Mouse (Mus musculus): ENCODE data around the gene Csgalnact2. TPM values are rescaled to one million over a fixed set of nuclear protein-coding genes. Genes with fewer than 3 reads are reported as not detected.

Gene Csgalnact2
- total and polyA plus RNA-seq, 2 experiments: 1.2 to 8.7 TPM

DNA sequence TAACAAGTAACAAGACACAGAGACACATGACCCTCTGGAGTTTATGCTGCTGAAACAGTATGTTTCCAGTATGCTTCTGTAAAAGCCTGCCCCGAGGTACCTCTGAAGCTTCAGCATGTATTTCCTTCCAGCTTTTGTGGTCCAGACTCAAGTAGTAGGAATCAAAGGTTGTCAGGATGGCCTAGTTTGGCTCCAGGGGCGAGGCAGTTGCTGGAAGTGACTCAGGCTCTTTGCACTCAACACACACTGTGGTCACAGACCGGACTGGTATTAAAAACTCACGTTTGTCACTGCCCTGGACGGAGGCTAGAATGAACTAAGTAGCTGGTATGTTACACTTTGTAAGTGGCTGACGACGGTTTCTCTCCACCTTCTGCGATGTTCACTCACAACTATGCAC lies 12.0 kb upstream of the Csgalnact2 start:
- Histone ChIP-seq H3K79me2 (ENCODE audit: control insufficient read depth, insufficient read depth, low read length) (no peaks in the 10 kb centered on the region), H3K27me3 (ENCODE audit: control insufficient read depth, insufficient read depth, low read length) (peaks cover 2% of the 10 kb centered on the region; the same call in 1 of the 2 replicates), H3K4me1 (ENCODE audit: control insufficient read depth, insufficient read depth, low read length) (no peaks in the 10 kb centered on the region), H3K27ac (replicated peaks; ENCODE audit: insufficient read depth, low read depth, low read length) (no peak overlapping the region), H3K4me3 (ENCODE audit: insufficient read depth, low read depth, low read length) (no peak overlapping the region), H3K9ac (ENCODE audit: low read depth, low read length) (no peak overlapping the region), H3K36me3 (ENCODE audit: control insufficient read depth, insufficient read depth, low read length) (no peaks in the 10 kb centered on the region)
- WGBS: 83% methylated on average over 8 of the region's 8 CpGs
- no peak for TF ChIP-seq POLR2A (IDR thresholded peaks at IDR 0.05; ENCODE audit: extremely low read depth, insufficient read depth, low read length)
- TF ChIP-seq CTCF (IDR thresholded peaks at IDR 0.05; ENCODE audit: low read depth, low read length): no peak
- no peak for DNase-seq (ENCODE audit: extremely low read depth, low read depth, low spot score)

DNA sequence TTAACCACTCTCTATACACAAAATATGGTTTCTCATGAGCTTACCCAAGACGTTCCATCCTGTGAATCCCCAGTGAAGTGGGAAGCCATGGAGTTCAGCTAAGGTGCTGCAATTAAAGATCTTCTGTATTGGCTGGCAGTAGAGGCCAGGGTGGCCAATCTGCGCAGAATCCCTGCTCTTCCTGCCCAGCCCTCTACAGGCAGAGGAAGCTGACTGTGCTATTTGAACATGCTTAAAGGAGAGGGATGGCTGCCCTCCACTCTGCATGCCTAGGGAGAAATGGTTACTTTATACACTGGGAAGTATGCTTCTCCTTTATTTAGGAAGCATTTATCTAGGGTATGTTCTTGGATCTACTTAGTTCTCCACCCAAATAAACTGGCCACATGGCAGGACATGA lies 11.6 kb upstream of the Csgalnact2 start:
- WGBS: 78% methylated on average over 2 of the region's 2 CpGs
- Histone ChIP-seq H3K27me3 (ENCODE audit: control insufficient read depth, insufficient read depth, low read length) (peaks cover 2% of the 10 kb centered on the region; the same call in 1 of the 2 replicates), H3K79me2 (ENCODE audit: control insufficient read depth, insufficient read depth, low read length) (no peaks in the 10 kb centered on the region), H3K9ac (ENCODE audit: low read depth, low read length) (no peak overlapping the region), H3K4me3 (ENCODE audit: insufficient read depth, low read depth, low read length) (no peak overlapping the region), H3K36me3 (ENCODE audit: control insufficient read depth, insufficient read depth, low read length) (no peaks in the 10 kb centered on the region), H3K27ac (replicated peaks; ENCODE audit: insufficient read depth, low read depth, low read length) (no peak overlapping the region), H3K4me1 (ENCODE audit: control insufficient read depth, insufficient read depth, low read length) (no peaks in the 10 kb centered on the region)
- no peak for DNase-seq (ENCODE audit: extremely low read depth, low read depth, low spot score)
- TF ChIP-seq POLR2A (IDR thresholded peaks at IDR 0.05; ENCODE audit: extremely low read depth, insufficient read depth, low read length) (no peak), CTCF (IDR thresholded peaks at IDR 0.05; ENCODE audit: low read depth, low read length) (no peak)

DNA sequence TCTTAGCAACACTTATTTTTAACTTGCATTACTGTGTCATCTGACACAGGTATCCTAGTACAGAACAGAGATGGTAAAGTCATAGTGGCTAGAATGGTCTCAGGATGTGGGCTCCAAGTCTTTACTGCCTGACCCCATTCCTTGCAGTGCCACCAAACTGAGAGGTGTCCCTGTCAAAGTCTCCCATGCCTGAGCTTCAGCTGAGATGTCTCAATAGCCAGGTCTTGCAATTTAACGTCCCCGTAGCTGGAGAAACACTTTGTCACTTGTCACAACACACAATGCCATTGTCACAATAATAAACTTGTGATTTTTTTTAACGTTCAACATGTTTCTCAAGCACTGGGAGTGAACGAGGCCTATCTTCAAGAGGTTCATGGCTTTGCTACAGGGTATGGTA lies 11.2 kb upstream of the Csgalnact2 start:
- H3K36me3 ChIP-seq (ENCODE audit: control insufficient read depth, insufficient read depth, low read length): no peaks in the 10 kb centered on the region
- TF ChIP-seq POLR2A (IDR thresholded peaks at IDR 0.05; ENCODE audit: extremely low read depth, insufficient read depth, low read length): no peak
- TF ChIP-seq CTCF (IDR thresholded peaks at IDR 0.05; ENCODE audit: low read depth, low read length): no peak
- DNase-seq (ENCODE audit: extremely low read depth, low read depth, low spot score): no peak
- H3K4me3 ChIP-seq (ENCODE audit: insufficient read depth, low read depth, low read length): no peak overlapping the region
- H3K27ac ChIP-seq (replicated peaks; ENCODE audit: insufficient read depth, low read depth, low read length): no peak overlapping the region
- H3K27me3 ChIP-seq (ENCODE audit: control insufficient read depth, insufficient read depth, low read length): peaks cover 2% of the 10 kb centered on the region; the same call in 1 of the 2 replicates
- 81% methylated on average over 4 of the region's 4 CpGs for WGBS
- no peak overlapping the region for H3K9ac ChIP-seq (ENCODE audit: low read depth, low read length)
- no peaks in the 10 kb centered on the region for H3K79me2 ChIP-seq (ENCODE audit: control insufficient read depth, insufficient read depth, low read length)
- H3K4me1 ChIP-seq (ENCODE audit: control insufficient read depth, insufficient read depth, low read length): no peaks in the 10 kb centered on the region

DNA sequence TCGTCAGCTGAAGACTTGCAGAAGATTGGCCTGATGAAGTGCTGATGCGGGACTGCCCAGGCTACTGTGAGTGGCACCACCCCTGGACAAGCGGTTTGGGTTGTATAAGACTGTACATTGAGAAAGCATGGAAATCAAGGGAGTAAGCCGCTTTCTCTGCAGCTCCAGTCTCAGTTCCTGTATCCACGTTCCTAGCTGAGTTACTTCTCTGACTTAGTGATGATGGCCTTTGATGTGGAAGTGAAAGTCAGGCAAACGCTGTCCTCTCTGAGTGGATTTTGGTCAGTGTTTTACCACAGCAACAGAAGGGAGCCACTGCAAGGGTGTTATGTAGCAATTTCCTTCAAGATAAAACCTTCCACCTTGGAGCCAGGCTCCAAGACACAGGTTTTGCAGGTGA lies 2.0 kb upstream of the Csgalnact2 start:
- WGBS: 80% methylated on average over 6 of the region's 6 CpGs
- no peak overlapping the region for H3K27ac ChIP-seq (replicated peaks; ENCODE audit: insufficient read depth, low read depth, low read length)
- no peak for DNase-seq (ENCODE audit: extremely low read depth, low read depth, low spot score)
- TF ChIP-seq POLR2A (IDR thresholded peaks at IDR 0.05; ENCODE audit: extremely low read depth, insufficient read depth, low read length) (no peak), CTCF (IDR thresholded peaks at IDR 0.05; ENCODE audit: low read depth, low read length) (no peak)
- H3K9ac ChIP-seq (ENCODE audit: low read depth, low read length): no peak overlapping the region
- no peak overlapping the region for H3K4me3 ChIP-seq (ENCODE audit: insufficient read depth, low read depth, low read length)
- H3K27me3 ChIP-seq (ENCODE audit: control insufficient read depth, insufficient read depth, low read length): no peaks in the 10 kb centered on the region
- no peaks in the 10 kb centered on the region; the same call in 1 of the 2 replicates for H3K79me2 ChIP-seq (ENCODE audit: control insufficient read depth, insufficient read depth, low read length)
- H3K4me1 ChIP-seq (ENCODE audit: control insufficient read depth, insufficient read depth, low read length): peaks cover 1% of the 10 kb centered on the region; the same call in 1 of the 2 replicates
- H3K36me3 ChIP-seq (ENCODE audit: control insufficient read depth, insufficient read depth, low read length): no peaks in the 10 kb centered on the region

DNA sequence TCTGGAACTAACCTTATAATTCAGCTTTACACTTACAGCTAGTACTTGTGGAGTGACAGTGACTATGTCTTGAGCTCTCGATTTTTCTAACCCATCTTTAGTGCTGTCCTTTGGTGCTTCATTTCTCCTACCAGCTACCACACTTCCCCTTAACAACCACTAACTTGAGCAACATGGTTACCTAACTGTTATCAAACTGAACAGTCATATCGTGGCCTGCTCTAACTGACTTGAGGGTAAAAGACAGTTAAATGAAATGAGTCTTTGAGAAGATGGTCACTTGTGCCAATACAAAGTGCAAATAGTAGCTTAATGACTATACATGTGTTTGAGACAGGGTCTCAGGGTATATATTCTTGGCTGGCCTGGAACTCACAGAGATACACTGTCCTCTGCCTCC lies 1.8 kb downstream of the Csgalnact2 start:
- H3K4me3 ChIP-seq (ENCODE audit: insufficient read depth, low read depth, low read length): no peak overlapping the region
- H3K79me2 ChIP-seq (ENCODE audit: control insufficient read depth, insufficient read depth, low read length): peaks cover 3% of the 10 kb centered on the region; the same call in 1 of the 2 replicates
- H3K36me3 ChIP-seq (ENCODE audit: control insufficient read depth, insufficient read depth, low read length): no peaks in the 10 kb centered on the region
- H3K4me1 ChIP-seq (ENCODE audit: control insufficient read depth, insufficient read depth, low read length): peaks cover 1% of the 10 kb centered on the region; the same call in 1 of the 2 replicates
- WGBS: 67% methylated on average over 2 of the region's 2 CpGs
- no peak overlapping the region for H3K9ac ChIP-seq (ENCODE audit: low read depth, low read length)
- no peak overlapping the region for H3K27ac ChIP-seq (replicated peaks; ENCODE audit: insufficient read depth, low read depth, low read length)
- no peak for DNase-seq (ENCODE audit: extremely low read depth, low read depth, low spot score)
- no peak for TF ChIP-seq CTCF (IDR thresholded peaks at IDR 0.05; ENCODE audit: low read depth, low read length)
- TF ChIP-seq POLR2A (IDR thresholded peaks at IDR 0.05; ENCODE audit: extremely low read depth, insufficient read depth, low read length): no peak
- no peaks in the 10 kb centered on the region for H3K27me3 ChIP-seq (ENCODE audit: control insufficient read depth, insufficient read depth, low read length)

DNA sequence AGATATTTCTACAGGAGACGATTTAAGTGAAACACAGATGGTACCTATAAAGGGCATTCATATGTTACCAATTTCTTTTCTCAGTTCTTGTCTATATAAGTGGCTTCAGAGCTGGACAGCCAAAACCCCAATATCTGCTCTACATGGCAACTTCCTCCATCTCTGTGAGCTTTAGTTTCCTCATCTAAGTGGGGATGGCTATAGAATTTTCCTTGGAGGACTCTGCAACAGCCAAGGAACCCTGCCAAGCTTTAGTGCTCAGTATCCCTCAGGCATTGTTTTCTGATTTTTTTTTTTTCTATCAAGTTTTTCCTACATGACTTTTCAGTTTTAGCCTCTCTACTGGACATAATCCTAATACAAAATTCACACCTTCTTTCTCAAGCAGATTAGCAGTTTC lies 4.5 kb downstream of the Csgalnact2 start:
- 88% methylated on average over 1 of the region's 1 CpGs for WGBS
- Histone ChIP-seq H3K4me3 (ENCODE audit: insufficient read depth, low read depth, low read length) (no peak overlapping the region), H3K27ac (replicated peaks; ENCODE audit: insufficient read depth, low read depth, low read length) (no peak overlapping the region)

More for the DNA sequence above, 4.5 kb downstream of the Csgalnact2 start:
- TF ChIP-seq POLR2A (IDR thresholded peaks at IDR 0.05; ENCODE audit: extremely low read depth, insufficient read depth, low read length) (no peak), CTCF (IDR thresholded peaks at IDR 0.05; ENCODE audit: low read depth, low read length) (no peak)
- Histone ChIP-seq H3K4me1 (ENCODE audit: control insufficient read depth, insufficient read depth, low read length) (peaks cover 1% of the 10 kb centered on the region; the same call in 1 of the 2 replicates), H3K27me3 (ENCODE audit: control insufficient read depth, insufficient read depth, low read length) (no peaks in the 10 kb centered on the region), H3K79me2 (ENCODE audit: control insufficient read depth, insufficient read depth, low read length) (peaks cover 5% of the 10 kb centered on the region; the same call in 1 of the 2 replicates), H3K36me3 (ENCODE audit: control insufficient read depth, insufficient read depth, low read length) (no peaks in the 10 kb centered on the region), H3K9ac (ENCODE audit: low read depth, low read length) (no peak overlapping the region)
- DNase-seq (ENCODE audit: extremely low read depth, low read depth, low spot score): no peak
